Mouse (Mus musculus) ES-Bruce4 (cell line): ENCODE measurements around the gene Pitx2.

Source experiments
- CTCF ChIP-seq: IDR thresholded peaks from one replicate; pipeline ENCODE4 v1.8.1; 2011; ENCODE audit warnings: low read depth, low read length
- EP300 ChIP-seq: IDR thresholded peaks from 2 replicates; pipeline ENCODE4 v1.6.1; 2011; ENCODE audit warnings: low read depth, low read length; ENCODE audit not compliant: insufficient read depth
- POLR2A ChIP-seq: IDR thresholded peaks from one replicate; pipeline ENCODE4 v1.8.1; 2011; ENCODE audit warnings: low read length; ENCODE audit not compliant: insufficient read depth

DNA sequence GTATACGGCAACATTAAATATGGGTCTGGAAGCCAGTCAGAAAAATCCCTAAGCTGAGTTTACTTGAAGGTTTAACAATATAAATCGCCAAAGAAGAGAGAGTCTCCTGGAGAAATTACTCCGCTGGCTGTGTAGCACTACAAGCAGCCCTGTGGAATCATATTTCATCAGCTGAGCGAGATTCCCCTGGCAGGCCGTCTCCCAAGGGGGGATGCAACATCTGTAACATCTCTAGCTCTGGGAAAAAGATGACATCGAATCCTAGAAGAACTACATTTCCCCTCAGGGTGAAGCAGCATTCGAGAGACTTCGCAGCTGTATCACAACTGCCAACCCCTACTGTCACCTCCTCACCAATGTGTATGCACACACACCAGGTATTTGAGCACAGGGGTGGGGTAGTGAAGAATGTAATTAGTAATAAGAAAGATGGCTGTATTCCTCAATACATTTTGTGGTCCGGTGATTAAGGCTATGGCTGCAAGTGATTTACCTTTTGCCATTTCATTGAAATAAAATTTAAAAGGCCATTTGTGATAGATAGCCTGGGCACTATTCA is 40.8 kb upstream of the Pitx2 start:
- TF ChIP-seq EP300, result no peak
- TF ChIP-seq CTCF, result no peak
- no peak for TF ChIP-seq POLR2A
